Mouse (Mus musculus): ENCODE results near the gene D630045J12Rik. TPM values are rescaled to one million over a fixed set of nuclear protein-coding genes. Genes with fewer than 3 reads are reported as not detected.

Gene D630045J12Rik
- total RNA-seq, 2 experiments from 2014 or later = 79.1 to 86.7 TPM

DNA sequence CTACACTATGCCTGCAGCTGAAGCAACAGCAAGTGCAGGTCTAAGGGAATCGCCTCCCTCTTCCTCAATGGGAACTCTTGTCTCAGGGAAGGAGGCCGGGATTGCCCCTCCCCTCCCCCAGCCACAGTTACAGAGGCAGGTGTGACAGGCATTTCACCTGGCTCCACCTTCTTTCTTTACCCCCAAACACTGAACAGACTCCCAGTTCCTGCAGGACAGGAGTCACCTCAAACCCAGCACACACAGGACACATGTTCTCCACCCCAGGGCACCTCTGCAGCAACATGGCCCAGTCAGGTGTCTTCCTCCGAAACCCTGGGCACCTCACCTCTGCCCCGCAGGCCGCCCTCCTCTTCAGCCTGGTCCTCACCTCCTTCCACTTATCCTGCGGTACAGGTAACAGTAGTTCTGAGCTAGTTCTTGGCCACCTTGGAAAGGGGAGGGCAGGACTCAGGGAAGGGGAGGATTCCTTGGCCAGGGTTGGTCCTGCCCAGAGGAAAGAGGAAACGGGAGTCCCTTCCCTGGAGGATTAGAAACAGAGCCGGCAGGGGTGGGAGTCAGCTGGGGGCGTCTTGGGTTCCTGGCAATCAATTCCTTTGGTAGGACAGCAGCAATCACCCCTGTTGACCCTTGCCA lies 144.5 kb downstream of the D630045J12Rik start, which contains the start of gene Tmem213:
Tmem213 (plus strand) TSS at position 96 of the 636 bp plus-strand sequence.
- no peak for DNase-seq
- intact Hi-C loops (cut with DNase I) = no loop called here

DNA sequence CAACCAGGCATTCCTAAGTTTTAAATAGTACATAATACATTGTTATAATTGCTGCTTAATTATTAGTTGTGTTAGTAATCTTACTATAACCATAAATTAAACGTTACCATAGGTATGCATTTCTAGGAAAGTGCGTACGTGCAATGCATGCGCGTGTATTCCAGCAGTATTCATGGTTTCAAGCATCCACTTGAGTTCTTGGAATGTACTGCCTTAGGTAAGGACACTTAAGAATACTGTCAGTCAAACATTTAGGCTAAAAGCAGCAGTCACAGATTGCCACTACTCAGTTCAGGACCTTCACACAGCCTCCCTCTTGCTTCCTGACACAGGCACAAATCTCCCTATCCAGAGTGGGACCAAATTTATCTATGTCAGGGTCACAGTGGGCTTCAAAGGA lies 145.4 kb downstream of the D630045J12Rik start:
- intact Hi-C loops (cut with DNase I) = no loop called here
- no peak for DNase-seq

DNA sequence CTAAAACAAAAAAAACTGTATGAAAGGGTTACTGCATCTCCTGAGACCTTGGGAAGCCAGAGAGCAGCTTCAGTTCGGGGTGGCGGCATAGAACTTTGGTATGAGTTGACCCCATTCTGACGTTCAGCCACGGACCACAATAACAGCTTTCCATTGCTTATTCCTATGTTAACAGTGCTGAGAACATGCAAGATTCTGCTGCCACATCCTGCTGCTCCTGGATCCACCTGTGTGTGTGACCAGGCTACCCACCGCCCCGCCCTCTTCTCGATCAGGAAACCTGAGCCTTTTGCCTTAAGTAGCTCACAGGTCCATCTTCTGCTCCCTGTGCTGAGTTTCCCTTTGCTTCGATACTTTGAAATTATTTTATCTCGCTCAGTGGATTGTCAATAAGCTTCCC lies 147.9 kb downstream of the D630045J12Rik start:
- intact Hi-C loops (cut with DNase I) = no loop called here
- no peak for DNase-seq

DNA sequence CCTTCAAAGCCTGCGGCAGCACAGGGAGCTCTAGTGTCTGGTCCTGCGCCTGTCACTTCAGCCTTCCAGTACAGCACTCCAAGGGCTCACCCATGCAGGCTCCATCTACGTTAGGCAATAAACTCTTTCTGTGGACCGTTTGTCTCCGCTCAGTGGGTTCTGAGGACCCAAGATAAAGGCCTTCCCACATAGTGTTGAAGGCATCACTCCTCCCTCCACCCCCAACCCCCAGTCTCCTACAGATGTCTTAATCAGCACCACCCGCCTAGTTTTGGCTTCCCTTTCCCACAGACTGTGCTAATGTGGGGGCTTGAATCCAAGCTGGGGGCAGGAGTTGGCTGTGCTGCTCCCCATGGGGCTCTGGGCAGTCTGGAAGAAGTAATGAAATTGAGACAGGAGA lies 150.0 kb downstream of the D630045J12Rik start:
- intact Hi-C loops (cut with DNase I) = no loop called here
- DNase-seq = no peak

DNA sequence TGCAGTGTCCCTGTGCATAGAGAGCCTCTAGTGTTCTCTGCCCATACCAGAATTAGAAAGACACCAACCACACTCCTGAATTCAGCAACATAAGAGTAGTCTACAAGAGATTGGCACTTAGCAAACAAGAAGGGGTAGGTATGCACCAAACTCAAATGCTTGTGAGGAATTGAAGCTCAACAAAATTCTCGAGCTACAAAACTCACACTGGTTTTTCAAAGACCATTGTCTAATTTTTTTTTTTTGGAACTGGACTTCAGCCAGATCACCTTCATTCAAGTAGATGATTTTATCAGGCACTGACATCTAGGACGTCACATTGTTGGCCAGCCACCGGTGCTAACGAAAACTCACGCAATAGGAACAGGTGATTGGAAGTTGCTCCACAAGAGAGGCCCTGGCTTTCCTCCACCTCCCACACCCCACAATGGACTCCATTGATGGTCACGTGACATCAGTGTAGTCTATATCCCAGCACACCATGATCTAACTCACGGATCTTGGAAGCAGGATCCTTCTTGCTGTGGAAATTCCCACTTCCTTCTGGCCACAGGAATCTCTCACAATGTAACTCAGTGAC lies 151.5 kb downstream of the D630045J12Rik start:
- intact Hi-C loops (cut with DNase I) = no loop called here
- DNase-seq = no peak

DNA sequence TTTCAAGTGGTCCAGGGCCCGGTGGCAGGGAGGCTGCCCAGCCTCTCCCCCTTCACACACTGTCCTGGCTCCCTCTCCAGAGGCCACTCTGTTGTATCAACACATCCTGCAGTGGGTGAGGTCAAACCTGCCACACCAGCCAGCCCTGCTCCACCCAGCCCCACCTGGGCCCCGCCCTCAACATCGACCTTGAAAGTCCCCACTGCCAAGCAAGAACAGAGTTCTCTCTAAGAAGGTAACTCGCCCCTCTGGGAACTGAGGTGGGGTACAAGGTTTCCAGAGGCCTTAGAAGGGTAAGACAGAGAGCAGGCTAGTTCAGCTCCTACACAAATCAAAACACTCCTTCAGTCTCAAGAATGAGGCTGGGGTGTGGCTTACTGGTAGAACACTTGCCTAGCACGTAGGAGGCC lies 156.8 kb downstream of the D630045J12Rik start:
- intact Hi-C loops (cut with DNase I) = no loop called here
- DNase-seq = no peak

DNA sequence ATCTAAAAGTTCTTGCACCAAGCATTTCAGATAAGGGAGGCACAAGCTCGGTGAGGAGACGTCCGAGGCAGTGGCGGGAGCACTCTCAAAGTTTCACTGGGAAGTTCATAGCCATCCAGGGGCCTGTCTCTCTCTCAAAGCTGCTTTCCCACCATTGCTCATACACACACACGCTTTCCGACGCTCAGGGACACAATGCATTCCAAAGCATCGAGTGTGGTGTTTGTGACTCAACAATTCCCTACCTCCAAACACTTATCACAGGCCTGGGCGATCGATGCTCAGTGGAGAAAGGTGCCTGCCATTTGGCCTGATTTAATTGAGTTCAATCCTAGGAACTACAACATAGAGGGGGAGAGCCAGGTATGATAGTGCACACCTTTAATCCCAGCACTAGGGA lies 159.1 kb downstream of the D630045J12Rik start:
- DNase-seq = no peak
- intact Hi-C loops (cut with DNase I) = no loop called here

DNA sequence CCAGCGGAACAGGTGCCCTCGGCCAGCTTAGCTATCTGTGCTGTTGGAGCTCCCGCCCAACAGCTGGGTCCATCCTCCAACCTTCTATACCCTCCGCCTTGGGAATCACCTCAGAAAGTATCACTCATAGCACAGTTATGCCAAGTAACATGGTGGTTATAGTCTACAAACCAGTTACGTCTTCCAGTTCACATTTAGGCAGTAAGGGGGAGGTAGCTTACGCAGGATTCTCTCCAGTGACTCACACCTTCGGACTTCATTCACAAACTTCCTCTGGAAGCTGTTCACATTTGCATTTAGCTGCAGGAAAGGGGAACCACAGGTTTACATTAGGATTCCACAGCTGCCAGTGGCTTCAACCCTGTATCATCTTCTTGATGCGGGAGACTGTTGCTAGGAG lies 161.3 kb downstream of the D630045J12Rik start:
- DNase-seq = no peak
- intact Hi-C loops (cut with DNase I) = no loop called here

DNA sequence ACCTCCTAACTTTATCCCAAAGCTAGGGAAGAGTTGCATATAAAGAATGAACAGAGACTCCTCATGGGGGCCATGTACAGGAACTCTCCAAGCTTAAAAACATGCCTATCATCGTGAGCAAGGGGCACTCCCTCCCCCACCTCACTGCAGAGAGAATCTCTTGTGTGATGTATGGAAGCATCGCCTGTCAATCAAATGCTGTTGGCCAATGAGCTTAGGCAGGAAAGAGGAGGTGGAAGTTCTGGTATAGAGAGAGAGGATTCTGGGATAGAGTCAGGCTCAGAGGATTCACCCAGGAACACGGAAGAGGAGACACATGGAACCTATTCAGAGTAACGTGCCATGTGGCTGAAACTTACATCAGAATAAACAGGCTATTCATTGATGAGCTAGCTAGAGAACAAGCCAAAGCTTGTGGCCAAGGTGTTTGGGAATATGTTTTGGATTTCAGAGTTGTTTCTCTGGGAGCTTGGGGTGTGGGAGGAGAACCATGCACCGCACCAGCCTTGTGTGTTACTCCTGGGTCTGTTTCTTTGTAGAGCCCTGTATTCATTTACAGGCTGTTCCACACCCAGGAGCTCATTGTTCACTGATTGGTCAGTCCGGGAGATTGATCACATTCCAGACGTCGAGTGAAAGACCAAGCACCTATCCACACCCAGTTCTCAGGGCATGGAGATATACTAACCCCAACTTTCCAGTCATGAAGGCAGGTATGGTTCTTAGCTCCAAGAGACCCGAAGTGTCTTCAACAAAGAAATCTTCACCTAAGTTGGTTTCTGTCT lies 166.4 kb downstream of the D630045J12Rik start:
- DNase-seq = no peak
- intact Hi-C loops (cut with DNase I) = no loop called here

DNA sequence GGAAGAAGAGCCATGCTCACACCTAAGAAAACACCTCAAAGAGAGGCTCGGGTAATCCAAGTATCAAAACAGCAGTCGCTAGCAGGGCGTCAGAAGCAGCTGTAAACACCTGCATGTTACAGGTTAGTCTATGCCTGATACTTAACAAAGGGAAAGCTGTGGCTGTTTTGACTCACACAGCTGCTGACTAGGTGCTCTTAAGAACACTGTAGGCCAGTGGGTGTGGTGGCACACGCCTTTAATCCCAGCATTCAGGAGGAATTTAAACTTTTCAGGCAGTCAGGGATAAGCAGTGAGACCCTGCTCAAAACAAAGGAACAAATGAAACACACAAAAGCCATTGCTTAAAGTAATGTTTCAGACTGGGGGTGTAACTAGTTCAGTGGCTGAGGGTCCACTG lies 170.6 kb downstream of the D630045J12Rik start:
- DNase-seq = no peak
- intact Hi-C loops (cut with DNase I) = no loop called here

DNA sequence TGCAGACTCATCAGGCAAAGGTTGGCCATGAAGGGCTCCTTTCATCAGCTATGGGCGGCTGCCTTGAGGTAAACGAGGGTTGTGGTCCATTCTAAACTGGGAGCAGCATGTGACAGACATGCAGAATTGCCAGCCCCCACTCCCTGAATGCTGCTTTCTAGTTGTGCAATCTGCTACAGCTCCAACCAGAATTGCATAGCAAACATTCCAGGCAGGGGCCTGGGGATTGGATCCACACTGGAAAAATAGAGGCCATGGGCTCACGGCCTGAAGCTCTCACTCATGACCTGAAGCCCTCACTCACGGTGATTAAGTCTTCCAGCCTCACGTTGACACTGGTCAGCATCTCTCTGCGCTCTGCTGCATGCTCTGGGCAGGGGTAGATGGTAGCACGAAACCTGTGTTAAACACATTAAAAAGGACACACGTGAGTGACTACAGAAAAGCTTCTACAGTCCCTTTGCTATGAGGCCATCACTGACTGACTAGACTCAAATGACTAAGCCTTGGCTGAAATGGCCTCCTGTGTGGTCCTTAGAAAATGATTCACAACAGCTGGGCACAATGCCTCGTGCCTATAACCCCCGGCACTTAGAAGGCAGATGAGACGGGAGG lies 172.0 kb downstream of the D630045J12Rik start:
- intact Hi-C loops (cut with DNase I) = no loop called here
- no peak for DNase-seq

DNA sequence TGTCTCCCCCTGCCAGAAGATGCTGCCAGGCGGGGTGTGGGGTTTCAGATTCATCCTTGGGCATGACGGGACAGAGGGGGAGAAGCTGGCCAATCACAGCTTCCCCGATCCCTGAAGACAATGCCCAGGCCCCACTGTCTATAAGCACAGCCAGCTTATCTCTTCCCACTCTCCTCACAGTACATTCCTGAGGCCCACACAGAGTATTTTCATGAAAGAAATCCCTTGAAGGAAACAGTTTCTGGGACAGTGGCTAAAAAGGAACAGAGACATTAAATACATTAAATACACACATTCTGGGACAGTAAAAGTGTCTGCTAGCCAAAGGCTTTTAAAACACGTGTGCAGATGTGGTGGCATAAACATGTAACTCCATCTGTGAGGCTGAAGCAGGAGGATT lies 173.4 kb downstream of the D630045J12Rik start:
- DNase-seq = no peak

DNA sequence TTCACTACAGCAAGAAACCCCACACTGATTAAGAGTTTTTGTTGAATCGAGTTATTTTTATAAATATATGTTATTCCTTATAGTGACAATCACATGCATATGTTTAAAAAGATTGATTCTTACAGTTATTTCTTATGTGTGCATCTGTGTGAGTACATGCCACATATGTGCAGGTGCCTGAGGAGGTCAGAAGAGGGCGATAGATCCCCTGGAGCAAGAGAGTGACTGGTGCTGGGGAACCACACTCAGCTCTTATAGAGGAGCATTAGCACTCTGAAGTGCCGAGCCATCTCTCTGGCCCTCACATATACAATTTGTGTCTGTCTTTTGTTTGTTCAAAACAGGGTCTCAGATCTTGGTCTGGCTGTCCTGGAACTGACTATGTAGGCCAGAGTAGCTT lies 180.2 kb downstream of the D630045J12Rik start:
- DNase-seq = no peak
- intact Hi-C loops (cut with DNase I) = no loop called here

More for the DNA sequence above, 173.4 kb downstream of the D630045J12Rik start:
- intact Hi-C loops (cut with DNase I) = no loop called here

Other genes with a start within 250 kb of the D630045J12Rik start
- not detected for gene Svopl, start 207.0 kb downstream of the D630045J12Rik start, total RNA-seq (2021)
- not detected for gene Tmem213, start 144.8 kb downstream of the D630045J12Rik start, total RNA-seq (2021)
- 1 to 10 TPM; 3.0 to 3.2 TPM for gene Atp6v0a4, start 129.4 kb downstream of the D630045J12Rik start, total RNA-seq (2021)
- gene Zc3hav1l, start 45.2 kb upstream of the D630045J12Rik start, total RNA-seq (2021) = 1 to 10 TPM; 8.0 to 9.4 TPM
- 1 to 10 TPM; 2.1 to 2.5 TPM for gene Zc3hav1, start 100.6 kb upstream of the D630045J12Rik start, total RNA-seq (2021)
- 10 to 100 TPM; 10.1 to 11.5 TPM for gene Ttc26, start 127.5 kb upstream of the D630045J12Rik start, total RNA-seq (2021)
- gene Ubn2, start 179.9 kb upstream of the D630045J12Rik start, total RNA-seq (2021) = 10 to 100 TPM; 47.1 to 48.8 TPM

Data from left cerebral cortex, postnatal 4 days (tissue).